Mouse (Mus musculus) hindbrain, embryonic 16.5 days (tissue): ENCODE measurements around the gene Adra1d. TPM values are rescaled to one million over a fixed set of nuclear protein-coding genes. Genes with fewer than 3 reads are reported as not detected.

Source experiments
- ATAC-seq: fragments of 200-750 bp; cut with Nextera tagmentation; 2 replicates; pipeline ENCODE4 v1.8.0; 2017; ENCODE audit warnings: moderate TSS enrichment, moderate library complexity
- H3K27ac ChIP-seq: fragments of 300-500 bp; sonication (generic); 2 replicates; pipeline ENCODE4 v1.5.1; 2014; ENCODE audit warnings: low read depth, mild to moderate bottlenecking, control low read depth, low read length, moderate library complexity
- H3K27me3 ChIP-seq: fragments of 300-500 bp; sonication (generic); replicated peaks from 2 replicates; pipeline ENCODE4 v1.6.1; 2014; ENCODE audit warnings: low read length; ENCODE audit not compliant: control insufficient read depth, insufficient read depth
- H3K36me3 ChIP-seq: fragments of 300-500 bp; sonication (generic); 2 replicates; pipeline ENCODE4 v1.6.1; 2014; ENCODE audit warnings: mild to moderate bottlenecking, low read length, moderate library complexity, mixed read lengths; ENCODE audit not compliant: control insufficient read depth, insufficient read depth
- H3K4me1 ChIP-seq: fragments of 300-500 bp; sonication (generic); 2 replicates; pipeline ENCODE4 v1.6.1; 2014; ENCODE audit warnings: low read depth, low read length; ENCODE audit not compliant: control insufficient read depth, insufficient read depth
- H3K4me2 ChIP-seq: fragments of 300-500 bp; sonication (generic); 2 replicates; pipeline ENCODE4 v1.6.1; 2014; ENCODE audit warnings: mild to moderate bottlenecking, low read length, control low read depth, moderate library complexity
- H3K4me3 ChIP-seq: fragments of 300-500 bp; sonication (generic); 2 replicates; pipeline ENCODE4 v1.5.1; 2014; ENCODE audit warnings: mild to moderate bottlenecking, low read length, control low read depth, moderate library complexity
- H3K9ac ChIP-seq: fragments of 300-500 bp; sonication (generic); 2 replicates; pipeline ENCODE4 v1.6.1; 2014; ENCODE audit warnings: low read depth, mild to moderate bottlenecking, control low read depth, low read length, moderate library complexity
- H3K9me3 ChIP-seq: fragments of 300-500 bp; sonication (generic); 2 replicates; pipeline ENCODE4 v1.6.1; 2014; ENCODE audit warnings: mild to moderate bottlenecking, low read length, moderate library complexity; ENCODE audit not compliant: control insufficient read depth
- WGBS: fragments of 180-500 bp; shearing (Covaris S2); extraction: QIAGEN DNeasy Blood & Tissue Kit; methylation state at CpG from one replicate; pipeline ENCODE4 v1.1.7; 2014; 5-methylcytosine and 5-hydroxymethylcytosine counted together
- polyA plus RNA-seq: library from polyadenylated mRNA; unstranded; fragments of >200 nt; fragmentation: Nextera tagmentation; extraction: Ambion mirVana; gene quantifications from 2 replicates; pipeline ENCODE4 v1.2.1, GENCODE M21; 2015

Gene Adra1d
- polyA plus RNA-seq, 1 experiment from 2014 or later, result 0.65 TPM

DNA sequence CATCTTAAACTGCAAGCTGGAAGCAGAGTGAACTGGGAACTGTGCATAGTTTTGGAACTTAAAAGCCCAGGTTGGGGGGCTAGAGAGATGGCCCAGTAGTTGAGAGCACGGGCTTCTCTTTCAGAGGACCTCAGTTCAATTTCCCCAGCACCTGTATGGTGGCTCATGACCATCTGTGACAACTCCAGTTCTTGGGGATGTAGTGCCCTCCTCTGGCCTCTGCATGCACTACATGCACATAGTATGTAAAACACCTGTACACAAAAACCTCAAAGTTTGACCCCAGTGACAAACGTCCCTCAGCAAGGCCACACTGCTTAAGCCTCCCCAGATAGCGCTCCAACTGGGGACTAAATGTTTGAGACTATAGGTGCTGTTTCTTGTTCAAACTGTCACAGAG, 35.0 kb downstream of the Adra1d start:
- Histone ChIP-seq H3K4me3 (no peak overlapping the region), H3K4me2 (no peak overlapping the region), H3K4me1 (no peaks in the 10 kb centered on the region), H3K9ac (no peak overlapping the region), H3K9me3 (no peaks in the 10 kb centered on the region), H3K27ac (no peak overlapping the region), H3K36me3 (peaks cover 3% of the 10 kb centered on the region; the same call in 1 of the 2 replicates), H3K27me3 (no peaks in the 10 kb centered on the region)
- WGBS, result 47% methylated on average over 3 of the region's 3 CpGs
- no peak for ATAC-seq

DNA sequence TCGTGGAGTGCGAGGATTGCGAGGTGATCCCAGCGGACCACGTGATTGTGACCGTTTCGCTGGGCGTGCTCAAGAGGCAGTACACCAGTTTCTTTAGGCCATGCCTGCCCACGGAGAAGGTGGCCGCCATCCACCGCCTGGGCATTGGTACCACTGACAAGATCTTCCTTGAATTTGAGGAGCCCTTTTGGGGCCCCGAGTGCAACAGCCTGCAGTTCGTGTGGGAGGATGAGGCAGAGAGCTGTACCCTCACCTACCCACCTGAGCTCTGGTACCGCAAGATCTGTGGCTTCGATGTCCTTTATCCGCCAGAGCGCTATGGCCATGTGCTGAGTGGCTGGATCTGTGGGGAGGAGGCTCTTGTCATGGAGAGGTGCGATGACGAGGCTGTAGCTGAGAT, 41.3 kb downstream of the Adra1d start:
- H3K36me3 ChIP-seq, result peaks cover 14% of the 10 kb centered on the region
- no peaks in the 10 kb centered on the region for H3K27me3 ChIP-seq
- 93% methylated on average over 19 of the region's 19 CpGs for WGBS
- no peak overlapping the region for H3K9ac ChIP-seq
- H3K9me3 ChIP-seq, result no peaks in the 10 kb centered on the region
- no peak overlapping the region for H3K4me2 ChIP-seq
- no peak overlapping the region for H3K4me3 ChIP-seq
- no peaks in the 10 kb centered on the region for H3K4me1 ChIP-seq
- H3K27ac ChIP-seq, result no peak overlapping the region
- no peak for ATAC-seq

DNA sequence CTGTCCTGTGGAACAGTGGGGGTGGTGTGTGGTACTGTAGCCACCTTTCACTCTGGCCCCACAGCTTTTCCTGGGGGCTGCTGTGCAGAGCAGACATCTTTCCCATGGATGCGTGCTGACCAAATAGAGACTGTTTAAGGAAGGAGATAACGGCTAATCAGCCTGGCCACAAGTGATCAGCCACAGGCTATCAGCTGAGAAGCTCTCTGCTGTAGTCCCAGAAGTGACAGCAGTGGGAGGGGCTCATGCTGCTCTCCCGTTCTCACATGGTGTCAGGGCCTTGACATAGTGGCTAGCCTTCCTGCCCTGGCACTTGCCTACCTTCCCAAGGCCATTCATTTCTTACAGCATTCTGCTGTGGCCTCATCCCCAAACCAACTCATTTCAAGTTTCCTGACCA, 43.3 kb downstream of the Adra1d start:
- peaks cover 11% of the 10 kb centered on the region for H3K36me3 ChIP-seq
- 63% methylated on average over 3 of the region's 3 CpGs for WGBS
- no peak overlapping the region for H3K4me2 ChIP-seq
- no peak overlapping the region for H3K9ac ChIP-seq
- no peak overlapping the region for H3K27ac ChIP-seq
- ATAC-seq, result no peak
- H3K9me3 ChIP-seq, result no peaks in the 10 kb centered on the region
- peaks cover under 1% of the 10 kb centered on the region; the same call in 1 of the 2 replicates for H3K4me1 ChIP-seq
- no peak overlapping the region for H3K4me3 ChIP-seq
- no peaks in the 10 kb centered on the region for H3K27me3 ChIP-seq

DNA sequence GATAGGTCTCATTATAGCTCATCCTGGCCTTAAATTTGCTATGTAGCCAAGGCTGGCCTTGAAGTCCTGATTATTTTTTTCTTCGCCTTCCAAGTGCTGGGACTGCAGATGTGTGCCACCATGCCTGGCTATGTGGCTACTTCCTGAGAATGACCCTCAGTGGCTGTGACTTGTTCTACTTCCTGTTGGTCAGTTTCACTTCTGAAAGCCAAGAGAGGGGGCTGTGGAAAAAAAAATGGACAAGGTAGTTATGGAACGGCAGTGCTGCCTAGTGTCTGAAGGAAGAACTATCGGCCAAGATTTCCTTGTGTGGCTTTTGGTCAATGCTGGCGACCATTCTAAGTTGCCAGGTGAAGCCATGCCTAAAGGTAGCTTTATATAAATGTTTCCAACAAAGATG, 44.5 kb downstream of the Adra1d start:
- Histone ChIP-seq H3K4me1 (peaks cover 5% of the 10 kb centered on the region; the same call in 1 of the 2 replicates), H3K9me3 (no peaks in the 10 kb centered on the region), H3K27ac (no peak overlapping the region), H3K36me3 (peaks cover 11% of the 10 kb centered on the region), H3K4me2 (no peak overlapping the region), H3K27me3 (no peaks in the 10 kb centered on the region), H3K9ac (no peak overlapping the region), H3K4me3 (no peak overlapping the region)
- 93% methylated on average over 4 of the region's 4 CpGs for WGBS
- ATAC-seq, result no peak

DNA sequence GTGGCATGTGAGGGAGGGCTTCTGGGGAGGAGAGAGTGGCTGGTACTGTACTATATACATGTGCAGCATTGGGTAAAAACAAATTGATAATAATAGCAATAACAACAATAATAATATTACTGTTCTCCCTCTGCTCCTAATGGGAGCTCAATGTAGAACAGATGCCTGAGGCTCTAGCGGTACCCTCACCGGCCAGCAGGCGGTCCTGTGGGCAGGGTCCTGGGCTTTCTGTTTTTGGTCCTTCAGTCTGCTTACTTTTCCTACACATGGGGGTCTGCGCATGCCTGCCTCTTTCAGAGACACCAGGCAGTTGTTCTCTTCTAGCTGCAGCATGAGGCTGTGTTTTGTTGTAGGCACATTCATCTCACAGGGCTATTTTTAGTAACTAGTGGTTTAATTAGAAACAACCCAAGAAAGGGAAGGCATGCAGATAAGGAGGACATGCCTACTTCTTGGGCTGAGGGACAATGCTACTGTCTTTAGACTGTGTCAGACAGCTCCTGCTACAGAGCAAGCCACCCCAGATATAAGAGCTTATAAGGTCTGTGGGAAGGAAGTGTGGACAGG, 47.9 kb downstream of the Adra1d start:
- no peak overlapping the region for H3K4me2 ChIP-seq
- no peak overlapping the region for H3K4me3 ChIP-seq
- H3K9me3 ChIP-seq, result no peaks in the 10 kb centered on the region
- no peak overlapping the region for H3K27ac ChIP-seq
- no peak for ATAC-seq
- H3K9ac ChIP-seq, result no peak overlapping the region
- H3K36me3 ChIP-seq, result 0 out of 2 replicates have a peak, but pooled peaks cover 3% of the 10 kb centered on the region
- H3K27me3 ChIP-seq, result no peaks in the 10 kb centered on the region
- peaks cover 17% of the 10 kb centered on the region for H3K4me1 ChIP-seq
- 89% methylated on average over 4 of the region's 4 CpGs for WGBS

DNA sequence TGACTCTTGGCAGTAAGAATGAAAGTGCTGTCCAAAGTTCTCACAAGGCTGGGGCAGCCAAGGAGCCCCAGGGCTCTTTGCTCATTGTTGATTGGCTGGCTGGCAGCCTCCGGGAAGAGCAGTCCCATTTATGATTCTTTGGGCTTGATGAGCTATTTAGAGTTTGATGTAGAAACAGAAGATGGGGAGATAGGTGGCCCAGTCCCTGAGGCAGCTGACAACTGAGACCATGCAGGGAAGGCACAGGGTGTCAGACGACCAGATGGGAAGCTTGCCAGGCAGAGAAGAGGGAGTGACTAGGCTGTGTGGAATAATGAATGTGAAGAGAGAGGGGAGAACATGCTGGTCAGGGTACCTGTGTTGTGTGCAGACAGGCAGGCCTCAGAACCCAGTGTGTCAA, 48.6 kb downstream of the Adra1d start:
- Histone ChIP-seq H3K27ac (no peak overlapping the region), H3K9me3 (no peaks in the 10 kb centered on the region), H3K4me2 (no peak overlapping the region), H3K4me3 (no peak overlapping the region), H3K27me3 (no peaks in the 10 kb centered on the region), H3K36me3 (0 out of 2 replicates have a peak, but pooled peaks cover 3% of the 10 kb centered on the region), H3K4me1 (peaks cover 22% of the 10 kb centered on the region), H3K9ac (no peak overlapping the region)
- ATAC-seq, result 0 out of 2 replicates have a peak, but pooled peaks have one; percentile 51
- WGBS, result 42% methylated on average over 2 of the region's 2 CpGs

DNA sequence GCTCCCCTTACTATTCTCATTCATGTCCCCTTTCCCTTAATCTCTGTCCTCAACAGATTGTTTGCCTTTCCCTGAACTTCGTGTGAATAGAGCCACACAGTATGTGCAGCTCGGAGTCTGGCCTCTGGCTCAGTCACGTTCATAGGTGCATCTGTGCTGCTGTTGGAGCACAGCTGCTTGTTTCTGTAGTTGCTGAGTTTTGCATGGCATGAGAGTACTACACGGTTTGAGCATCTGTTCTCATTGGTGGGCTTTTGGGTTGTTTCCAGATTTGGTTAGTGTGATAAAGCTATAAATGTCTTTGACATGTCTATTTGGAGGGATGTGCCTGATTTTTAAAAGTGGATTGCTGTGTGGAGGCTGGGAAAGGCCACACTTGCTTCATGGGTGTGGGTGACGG, 51.6 kb downstream of the Adra1d start:
- H3K4me3 ChIP-seq, result no peak overlapping the region
- 65% methylated on average over 5 of the region's 5 CpGs for WGBS
- H3K27me3 ChIP-seq, result no peaks in the 10 kb centered on the region
- no peak for ATAC-seq
- H3K9ac ChIP-seq, result no peak overlapping the region
- H3K27ac ChIP-seq, result no peak overlapping the region
- no peaks in the 10 kb centered on the region for H3K9me3 ChIP-seq
- H3K4me2 ChIP-seq, result no peak overlapping the region
- no peaks in the 10 kb centered on the region for H3K36me3 ChIP-seq
- H3K4me1 ChIP-seq, result peaks cover 34% of the 10 kb centered on the region

DNA sequence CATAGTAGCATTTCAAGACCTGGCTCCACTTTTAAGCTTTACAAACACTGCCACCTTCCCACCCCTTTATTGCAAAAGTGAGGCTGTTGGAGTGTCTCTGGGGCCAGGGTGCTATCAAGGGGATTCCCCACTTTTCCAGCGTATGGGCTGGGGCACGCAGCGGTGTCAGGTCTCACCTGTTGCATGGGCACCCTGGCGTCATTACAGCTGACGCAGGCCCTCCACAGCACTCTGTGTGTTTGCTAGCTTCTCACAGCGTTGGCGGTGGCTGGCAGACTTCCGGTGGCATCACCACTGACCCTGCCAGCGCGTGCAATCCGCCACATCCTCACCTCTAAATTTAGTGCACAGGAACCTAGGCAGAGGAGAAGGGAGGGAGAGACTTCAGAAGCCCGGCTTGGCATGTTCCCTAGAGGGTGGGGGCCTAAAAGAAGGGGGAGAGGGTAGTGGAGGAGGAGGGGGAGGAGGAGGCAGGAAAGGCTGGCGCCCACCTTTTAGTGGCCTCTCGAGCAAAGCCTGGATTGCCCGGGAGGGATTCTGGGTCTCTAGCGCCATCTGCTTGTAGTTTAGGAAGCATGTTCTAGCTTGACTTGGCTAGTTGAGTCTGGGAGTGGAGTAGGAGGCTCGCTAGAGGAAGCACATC, 52.3 kb downstream of the Adra1d start:
- Histone ChIP-seq H3K9me3 (no peaks in the 10 kb centered on the region), H3K27me3 (no peaks in the 10 kb centered on the region), H3K36me3 (no peaks in the 10 kb centered on the region), H3K4me1 (peaks cover 34% of the 10 kb centered on the region), H3K27ac (no peak overlapping the region), H3K9ac (peak overlapping the region; percentile 42; the same call in 1 of the 2 replicates), H3K4me2 (peak overlapping the region; percentile 47), H3K4me3 (no peak overlapping the region)
- ATAC-seq, result no peak
- WGBS, result 16% methylated on average over 17 of the region's 17 CpGs

DNA sequence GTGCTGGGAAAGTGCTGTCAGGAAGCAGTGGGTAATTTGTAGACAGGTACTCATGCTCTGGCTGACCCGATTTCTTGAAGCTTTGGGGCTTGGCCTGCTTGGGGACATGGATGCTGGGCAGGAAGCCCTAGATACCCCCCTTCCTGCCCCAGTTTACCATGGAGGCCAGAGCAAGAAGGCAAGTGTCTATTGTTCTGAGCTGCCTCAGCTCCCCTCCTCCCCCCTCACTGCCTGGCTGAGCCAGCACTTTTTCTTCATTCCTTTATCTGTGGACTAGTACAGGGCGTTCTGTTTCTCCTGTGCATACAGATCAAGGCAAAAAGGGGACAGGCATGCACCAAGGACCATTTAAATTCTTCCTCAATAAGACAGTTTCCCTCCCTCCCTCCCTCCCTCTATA, 53.6 kb downstream of the Adra1d start:
- Histone ChIP-seq H3K36me3 (no peaks in the 10 kb centered on the region), H3K4me1 (peaks cover 30% of the 10 kb centered on the region), H3K27me3 (no peaks in the 10 kb centered on the region), H3K9me3 (no peaks in the 10 kb centered on the region), H3K27ac (peak overlapping the region; percentile 42; the same call in 1 of the 2 replicates), H3K4me2 (no peak overlapping the region; the same call in 1 of the 2 replicates), H3K4me3 (no peak overlapping the region), H3K9ac (no peak overlapping the region)
- 57% methylated on average over 2 of the region's 2 CpGs for WGBS
- peak; percentile 71 for ATAC-seq
